Mouse (Mus musculus) left cerebral cortex, postnatal 10 days (tissue): ENCODE measurements at regions not wholly inside any gene's neighbourhood (a gene's known extent, or its start where the extent isn't known, plus 50 kb on each side); places are given as distances from the start of the nearest gene placed in this dataset.

Source experiments
- DNase-seq, 2 experiments: peaks; one replicate each; pipeline ENCODE4 v3.0.0; 2021 to 2022; ENCODE audit warnings: low spot score in 2 of 2, mixed read lengths in 1 of 2; ENCODE audit errors: extremely low spot score in 1 of 2
- intact Hi-C: fragments of 180-260 bp; cut with DNase I; formaldehyde crosslinking; loops from one replicate; pipeline ENCODE4 v1.15.1; 2025

- no peak for DNase-seq
- intact Hi-C loops, result no loop called here
Measured at GRCm38 (mm10) chr10:126521836-126522815, 379.0 kb downstream of the Atp23 start.

- DNase-seq, result no peak
Measured at GRCm38 (mm10) chr10:126520973-126521372, 380.2 kb downstream of the Atp23 start.

GRCm38 (mm10) chr10:126513185-126513584 lies 388.0 kb downstream of the Atp23 start:
- intact Hi-C loops, result no loop called here
- no peak for DNase-seq

More at GRCm38 (mm10) chr10:126520973-126521372, 380.2 kb downstream of the Atp23 start:
- intact Hi-C loops, result no loop called here

GRCm38 (mm10) chr10:126511511-126511910 lies 389.6 kb downstream of the Atp23 start:
- intact Hi-C loops, result no loop called here
- peak; percentile 97 to 98 for DNase-seq

- DNase-seq, result no peak
- intact Hi-C loops, result no loop called here
Measured at GRCm38 (mm10) chr10:126505988-126506387, 395.2 kb downstream of the Atp23 start.

GRCm38 (mm10) chr10:126502013-126502688 lies 399.0 kb downstream of the Atp23 start:
- intact Hi-C loops, result no loop called here
- no peak for DNase-seq

- intact Hi-C loops, result no loop called here
Measured at GRCm38 (mm10) chr10:126498726-126499125, 402.4 kb downstream of the Atp23 start.

GRCm38 (mm10) chr10:126493734-126494133 lies 407.4 kb downstream of the Atp23 start:
- no peak for DNase-seq
- intact Hi-C loops, result no loop called here

More at GRCm38 (mm10) chr10:126498726-126499125, 402.4 kb downstream of the Atp23 start:
- DNase-seq, result no peak

- DNase-seq, result no peak
- intact Hi-C loops, result no loop called here
Measured at GRCm38 (mm10) chr10:126492211-126492610, 408.9 kb downstream of the Atp23 start.

- intact Hi-C loops, result no loop called here
- no peak for DNase-seq
Measured at GRCm38 (mm10) chr10:126485129-126485528, 416.0 kb downstream of the Atp23 start.

- no peak for DNase-seq
- intact Hi-C loops, result no loop called here
Measured at GRCm38 (mm10) chr10:126483479-126483878, 417.7 kb downstream of the Atp23 start.

GRCm38 (mm10) chr10:126480382-126480781 lies 420.8 kb downstream of the Atp23 start:
- DNase-seq, result no peak
- intact Hi-C loops, result no loop called here

- intact Hi-C loops, result no loop called here
- no peak for DNase-seq
Measured at GRCm38 (mm10) chr10:126479743-126480142, 421.4 kb downstream of the Atp23 start.

GRCm38 (mm10) chr10:126473050-126473719 lies 428.0 kb downstream of the Atp23 start:
- intact Hi-C loops, result no loop called here
- DNase-seq, result no peak

- intact Hi-C loops, result no loop called here
- DNase-seq, result no peak
Measured at GRCm38 (mm10) chr10:126470838-126471491, 430.2 kb downstream of the Atp23 start.

- intact Hi-C loops, result no loop called here
- DNase-seq, result no peak
Measured at GRCm38 (mm10) chr10:126462770-126463169, 438.4 kb downstream of the Atp23 start.

GRCm38 (mm10) chr10:126458523-126458922 lies 442.6 kb downstream of the Atp23 start:
- intact Hi-C loops, result no loop called here
- peak in 1 of 2 experiments; percentile 7 for DNase-seq

GRCm38 (mm10) chr10:126452757-126453528 lies 448.2 kb downstream of the Atp23 start:
- intact Hi-C loops, result no loop called here
- no peak for DNase-seq
